Comparison of ENCODE assay signal across 1 mouse cellular context in genomic region chr11:89021687-89022086, GRCm38 (mm10).
TF ChIP-seq lines count a peak whose summit lies in the region.

No protein-coding gene starts in this region.

TF ChIP-seq in ES-E14, 5 proteins besides CTCF, POLR2A, EP300 and RAD21:
- TF ChIP-seq MAFK (IDR thresholded peaks at IDR 0.05; ENCODE audit: insufficient read depth, low read depth, low read length) (no peak), ZNF384 (IDR thresholded peaks at IDR 0.05; ENCODE audit: low read depth, low read length) (no peak), CHD2 (IDR thresholded peaks at IDR 0.05; ENCODE audit: low read depth, low read length) (no peak)
